Mouse (Mus musculus): ENCODE measurements at regions not wholly inside any gene's neighbourhood (a gene's known extent, or its start where the extent isn't known, plus 50 kb on each side); places are given as distances from the start of the nearest gene placed in this dataset.

- DNase-seq (ENCODE audit: low spot score): no peak
Observed at GRCm38 (mm10) chr3:149104080-149104479, 113.7 kb upstream of the Adgrl2 start.

- DNase-seq (ENCODE audit: low spot score): no peak
Observed at GRCm38 (mm10) chr3:149103469-149103868, 113.1 kb upstream of the Adgrl2 start.

- no peak for DNase-seq (ENCODE audit: low spot score)
Observed at GRCm38 (mm10) chr3:149102846-149103245, 112.5 kb upstream of the Adgrl2 start.

- no peak for DNase-seq (ENCODE audit: low spot score)
Observed at GRCm38 (mm10) chr3:149101785-149102184, 111.4 kb upstream of the Adgrl2 start.

- DNase-seq (ENCODE audit: low spot score): no peak
Observed at GRCm38 (mm10) chr3:149098764-149099163, 108.4 kb upstream of the Adgrl2 start.

- DNase-seq (ENCODE audit: low spot score): no peak
Observed at GRCm38 (mm10) chr3:149097026-149097425, 106.7 kb upstream of the Adgrl2 start.

GRCm38 (mm10) chr3:149092649-149093048 lies 102.3 kb upstream of the Adgrl2 start:
- DNase-seq (ENCODE audit: low spot score): no peak

GRCm38 (mm10) chr3:149090103-149090502 lies 99.7 kb upstream of the Adgrl2 start:
- DNase-seq (ENCODE audit: low spot score): no peak

- DNase-seq (ENCODE audit: low spot score): no peak
Observed at GRCm38 (mm10) chr3:149088621-149089128, 98.3 kb upstream of the Adgrl2 start.

- DNase-seq (ENCODE audit: low spot score): no peak
Observed at GRCm38 (mm10) chr3:149087488-149087887, 97.1 kb upstream of the Adgrl2 start.

- DNase-seq (ENCODE audit: low spot score): no peak
Observed at GRCm38 (mm10) chr3:149086704-149087103, 96.3 kb upstream of the Adgrl2 start.

GRCm38 (mm10) chr3:149086086-149086485 lies 95.7 kb upstream of the Adgrl2 start:
- no peak for DNase-seq (ENCODE audit: low spot score)

GRCm38 (mm10) chr3:149084861-149085598 lies 94.7 kb upstream of the Adgrl2 start:
- DNase-seq (ENCODE audit: low spot score): no peak

- DNase-seq (ENCODE audit: low spot score): no peak
Observed at GRCm38 (mm10) chr3:149083391-149083790, 93.0 kb upstream of the Adgrl2 start.

- no peak for DNase-seq (ENCODE audit: low spot score)
Observed at GRCm38 (mm10) chr3:149078881-149079280, 88.5 kb upstream of the Adgrl2 start.

- no peak for DNase-seq (ENCODE audit: low spot score)
Observed at GRCm38 (mm10) chr3:149076928-149077551, 86.7 kb upstream of the Adgrl2 start.

- DNase-seq (ENCODE audit: low spot score): no peak
Observed at GRCm38 (mm10) chr3:149075488-149075851, 85.1 kb upstream of the Adgrl2 start.

- DNase-seq (ENCODE audit: low spot score): no peak
Observed at GRCm38 (mm10) chr3:149074658-149075487, 84.5 kb upstream of the Adgrl2 start.

GRCm38 (mm10) chr3:149070201-149070600 lies 79.8 kb upstream of the Adgrl2 start:
- DNase-seq (ENCODE audit: low spot score): no peak

- no peak for DNase-seq (ENCODE audit: low spot score)
Observed at GRCm38 (mm10) chr3:149069436-149069835, 79.1 kb upstream of the Adgrl2 start.

GRCm38 (mm10) chr3:149068821-149069220 lies 78.5 kb upstream of the Adgrl2 start:
- no peak for DNase-seq (ENCODE audit: low spot score)

GRCm38 (mm10) chr3:149067758-149068157 lies 77.4 kb upstream of the Adgrl2 start:
- no peak for DNase-seq (ENCODE audit: low spot score)

- DNase-seq (ENCODE audit: low spot score): no peak
Observed at GRCm38 (mm10) chr3:149055077-149055476, 64.7 kb upstream of the Adgrl2 start.

Measured in testis, postnatal 10 days (tissue).